Mouse (Mus musculus) fat pad, adult 2 months (tissue): ENCODE data around the gene Ypel2.

Source experiments
- DNase-seq: peaks from one replicate; pipeline ENCODE4 v3.0.0-alpha.2; 2011; ENCODE audit warnings: low read depth, low spot score; ENCODE audit errors: extremely low read depth

Ypel2 gene

GRCm38 (mm10) chr11:86934895-86935294, 58.6 kb downstream of the Ypel2 start:
- DNase-seq = no peak

- DNase-seq = no peak
These were observed 61.3 kb downstream of the Ypel2 start for GRCm38 (mm10) chr11:86932201-86932600.

- no peak for DNase-seq
These were observed 62.8 kb downstream of the Ypel2 start for GRCm38 (mm10) chr11:86930636-86931180.

GRCm38 (mm10) chr11:86929985-86930384, 63.5 kb downstream of the Ypel2 start:
- no peak for DNase-seq

GRCm38 (mm10) chr11:86929531-86929930, 64.0 kb downstream of the Ypel2 start:
- DNase-seq = peak; percentile 58

GRCm38 (mm10) chr11:86925085-86925638, 68.3 kb downstream of the Ypel2 start:
- no peak for DNase-seq

- DNase-seq = no peak
These were observed 68.9 kb downstream of the Ypel2 start for GRCm38 (mm10) chr11:86924629-86925028.

GRCm38 (mm10) chr11:86923654-86924053, 69.9 kb downstream of the Ypel2 start:
- DNase-seq = no peak

GRCm38 (mm10) chr11:86922029-86922428, 71.5 kb downstream of the Ypel2 start:
- DNase-seq = peak; percentile 78

- DNase-seq = peak; percentile 86
These were observed 72.2 kb downstream of the Ypel2 start for GRCm38 (mm10) chr11:86921335-86921734.

- no peak for DNase-seq
These were observed 73.1 kb downstream of the Ypel2 start for GRCm38 (mm10) chr11:86920111-86921080.

GRCm38 (mm10) chr11:86919468-86919867, 74.0 kb downstream of the Ypel2 start:
- DNase-seq = no peak

- DNase-seq = no peak
These were observed 76.0 kb downstream of the Ypel2 start for GRCm38 (mm10) chr11:86917536-86917935.

- DNase-seq = no peak
These were observed 76.8 kb downstream of the Ypel2 start for GRCm38 (mm10) chr11:86916596-86917249.

- no peak for DNase-seq
These were observed 79.2 kb downstream of the Ypel2 start for GRCm38 (mm10) chr11:86914329-86914728.

- no peak for DNase-seq
These were observed 83.3 kb downstream of the Ypel2 start for GRCm38 (mm10) chr11:86910244-86910643.

GRCm38 (mm10) chr11:86909028-86909427, 84.5 kb downstream of the Ypel2 start:
- no peak for DNase-seq

- no peak for DNase-seq
These were observed 85.5 kb downstream of the Ypel2 start for GRCm38 (mm10) chr11:86907889-86908590.

GRCm38 (mm10) chr11:86906767-86907662, 86.5 kb downstream of the Ypel2 start:
- DNase-seq = no peak

- no peak for DNase-seq
These were observed 87.2 kb downstream of the Ypel2 start for GRCm38 (mm10) chr11:86906257-86906656.
